Mouse (Mus musculus): ENCODE results near the gene Foxo1. TPM values are rescaled to one million over a fixed set of nuclear protein-coding genes. Genes with fewer than 3 reads are reported as not detected.

The Foxo1 gene
- polyA plus RNA-seq (2014; fragmentation: Illumina TruSeq; extraction: RNeasy Lipid Tissue Mini Kit (QIAGEN cat#74804); ENCODE audit: low read depth, low replicate concordance) = 33.0 TPM

GRCm38 (mm10) chr3:52267652-52268486 is at the start of gene Foxo1:
Foxo1 (plus strand) TSS chr3:52268336.

Other genes starting within 250 kb of the Foxo1 start
- gene Maml3, start 163.3 kb upstream of the Foxo1 start, polyA plus RNA-seq (2014; fragmentation: Illumina TruSeq; extraction: RNeasy Lipid Tissue Mini Kit (QIAGEN cat#74804); ENCODE audit: low read depth, low replicate concordance) = 3.2 TPM

Data from adrenal gland, adult 10 weeks (tissue).